Mouse (Mus musculus): ENCODE results near the gene 2310033P09Rik. TPM values are rescaled to one million over a fixed set of nuclear protein-coding genes. Genes with fewer than 3 reads are reported as not detected.

The 2310033P09Rik gene
- total and polyA plus RNA-seq, 2 experiments from 2014 or later, result 6.9 to 27.6 TPM

DNA sequence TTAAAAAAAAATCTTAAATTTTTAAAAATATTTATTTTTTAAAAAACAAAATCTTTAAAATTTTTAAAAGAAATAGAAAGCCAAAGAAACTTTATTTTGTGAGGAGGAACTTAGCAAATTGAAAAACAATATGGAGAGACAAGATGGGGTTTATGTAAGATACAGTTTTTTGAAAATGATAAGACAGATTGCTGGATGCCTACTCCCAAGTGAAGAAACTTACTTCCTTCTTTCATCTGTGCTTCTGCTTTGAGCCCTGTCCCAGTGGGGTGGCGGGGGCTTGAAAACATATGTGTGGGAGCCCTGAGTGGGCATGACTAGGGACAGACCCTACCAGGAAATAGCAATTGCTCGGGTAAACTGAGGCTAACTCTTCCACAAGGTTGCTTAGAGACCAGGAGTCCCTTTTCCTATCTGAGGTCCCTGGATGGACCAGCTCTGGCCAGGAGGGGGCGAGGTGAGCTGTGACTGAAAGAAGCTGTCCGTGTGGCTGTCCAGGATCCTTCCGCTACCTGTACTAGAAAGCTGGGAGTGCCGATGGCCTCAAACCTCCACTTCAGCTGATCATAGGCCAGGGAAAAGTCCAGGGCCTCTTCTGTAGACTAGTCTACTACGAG is 22.1 kb downstream of the 2310033P09Rik start:
- H3K9ac ChIP-seq, result no peak overlapping the region
- DNase-seq, result peak; percentile 42
- WGBS, result 20% methylated on average over 7 of the region's 7 CpGs

DNA sequence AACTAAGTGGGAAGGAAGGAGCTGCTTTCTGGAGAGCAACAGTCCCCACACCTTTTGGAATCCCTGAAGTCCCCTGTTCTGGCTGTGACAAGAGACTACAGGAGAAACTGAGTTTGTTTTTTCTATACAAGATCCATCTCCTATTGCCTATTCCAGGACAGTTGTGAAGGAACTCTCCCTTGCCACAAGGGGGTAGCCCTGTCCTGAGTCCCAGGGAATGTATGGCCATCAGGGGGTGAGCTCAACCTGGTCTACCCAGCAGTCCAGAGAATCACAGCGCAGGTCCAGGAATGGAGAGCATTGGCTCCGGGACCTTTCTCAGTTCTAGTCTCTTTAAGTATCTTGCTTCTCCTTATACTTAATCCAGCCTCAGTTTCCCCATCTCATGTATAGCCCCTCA is 24.7 kb downstream of the 2310033P09Rik start:
- no peaks in the 10 kb centered on the region for H3K36me3 ChIP-seq (ENCODE audit: insufficient read depth)
- H3K9ac ChIP-seq, result no peak overlapping the region
- TF ChIP-seq CTCF (IDR thresholded peaks at IDR 0.05; ENCODE audit: low read depth), result peak; percentile 31
- no peak overlapping the region for H3K4me2 ChIP-seq (ENCODE audit: low read depth)
- peaks cover 6% of the 10 kb centered on the region for H3K4me1 ChIP-seq (ENCODE audit: insufficient read depth)
- ATAC-seq, result no peak
- no peak for DNase-seq
- no peak overlapping the region for H3K27ac ChIP-seq (ENCODE audit: low read depth, low read length)
- 66% methylated on average over 2 of the region's 2 CpGs for WGBS
- no peaks in the 10 kb centered on the region for H3K9me3 ChIP-seq (ENCODE audit: low read length)
- H3K4me3 ChIP-seq (ENCODE audit: low read depth, low read length), result no peak overlapping the region
- no peaks in the 10 kb centered on the region for H3K27me3 ChIP-seq (ENCODE audit: insufficient read depth, low read length)

More for the DNA sequence above, 22.1 kb downstream of the 2310033P09Rik start:
- Histone ChIP-seq H3K27me3 (ENCODE audit: insufficient read depth, low read length) (no peaks in the 10 kb centered on the region), H3K36me3 (ENCODE audit: insufficient read depth) (no peaks in the 10 kb centered on the region), H3K9me3 (ENCODE audit: low read length) (no peaks in the 10 kb centered on the region), H3K4me3 (ENCODE audit: low read depth, low read length) (no peak overlapping the region), H3K27ac (ENCODE audit: low read depth, low read length) (no peak overlapping the region), H3K4me2 (ENCODE audit: low read depth) (no peak overlapping the region), H3K4me1 (ENCODE audit: insufficient read depth) (peaks cover 22% of the 10 kb centered on the region)
- TF ChIP-seq CTCF (IDR thresholded peaks at IDR 0.05; ENCODE audit: low read depth), result peak; percentile 73
- ATAC-seq, result no peak

DNA sequence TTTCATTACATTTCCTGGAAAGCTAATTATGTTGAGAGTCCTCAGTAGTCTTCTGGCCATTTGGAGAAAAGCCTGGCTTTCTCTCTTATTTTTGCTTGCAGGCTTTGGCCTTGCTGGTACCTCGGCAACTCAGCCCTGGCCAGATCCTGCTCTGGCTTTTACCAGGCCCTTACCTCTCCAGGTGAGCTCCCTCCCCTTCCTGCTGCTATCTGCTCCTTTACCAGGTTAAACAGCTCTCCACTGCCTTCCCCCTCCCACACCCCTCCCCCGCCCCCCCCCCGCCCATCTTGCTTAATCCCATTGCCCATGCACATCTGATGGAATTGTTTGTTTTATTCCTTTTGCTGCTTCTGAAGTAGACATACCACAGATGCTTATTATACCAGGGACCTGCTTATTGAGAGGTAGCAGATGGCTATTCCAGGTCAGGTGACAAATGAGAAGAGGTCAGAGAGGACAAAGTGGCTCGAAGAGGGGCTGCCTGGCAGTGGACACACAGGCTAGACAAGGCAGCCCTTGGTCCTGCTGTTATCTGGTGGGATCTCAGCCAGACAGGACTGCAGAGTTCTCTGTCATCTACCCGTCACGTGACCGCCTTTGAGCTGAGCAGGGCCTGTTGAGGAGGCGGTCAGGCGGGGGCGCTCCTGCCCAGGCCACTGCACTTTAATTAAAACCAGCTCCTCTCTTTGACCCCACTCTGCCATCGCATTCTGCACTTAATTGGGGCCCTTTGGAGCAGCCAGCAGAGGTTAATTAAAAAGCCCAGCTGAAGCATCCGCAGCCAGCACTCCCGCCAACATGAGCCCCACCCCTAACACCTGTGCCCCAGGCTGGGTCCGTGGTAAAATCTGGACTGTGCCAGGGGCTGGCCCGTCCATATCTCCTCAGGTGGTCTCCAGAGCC is 30.7 kb downstream of the 2310033P09Rik start:
- H3K9ac ChIP-seq, result no peak overlapping the region

DNA sequence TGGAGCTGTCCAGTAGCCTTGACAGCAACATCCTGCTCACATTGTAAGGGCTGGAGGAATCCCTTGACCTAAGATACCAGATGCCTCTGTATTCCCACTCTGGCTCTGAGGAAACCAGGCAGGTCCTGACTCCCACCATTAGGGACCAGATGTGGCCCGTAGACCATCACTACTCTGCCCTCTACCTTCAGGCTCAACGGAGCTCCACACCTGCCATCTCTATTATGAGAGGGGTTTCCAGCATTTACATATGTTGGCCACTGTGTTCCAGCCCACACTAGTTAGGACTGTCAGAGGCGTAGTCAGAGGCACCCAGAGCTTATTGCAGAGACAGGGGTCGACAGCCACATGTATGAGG is 31.3 kb downstream of the 2310033P09Rik start:
- Histone ChIP-seq H3K27me3 (ENCODE audit: insufficient read depth, low read length) (no peaks in the 10 kb centered on the region), H3K9me3 (ENCODE audit: low read length) (no peaks in the 10 kb centered on the region), H3K9ac (no peak overlapping the region), H3K4me2 (ENCODE audit: low read depth) (no peak overlapping the region), H3K27ac (ENCODE audit: low read depth, low read length) (no peak overlapping the region), H3K36me3 (ENCODE audit: insufficient read depth) (no peaks in the 10 kb centered on the region), H3K4me1 (ENCODE audit: insufficient read depth) (no peaks in the 10 kb centered on the region), H3K4me3 (ENCODE audit: low read depth, low read length) (no peak overlapping the region)
- no peak for ATAC-seq
- WGBS, result 61% methylated on average over 4 of the region's 4 CpGs
- no peak for TF ChIP-seq CTCF (IDR thresholded peaks at IDR 0.05; ENCODE audit: low read depth)
- DNase-seq, result no peak

More for the DNA sequence above, 30.7 kb downstream of the 2310033P09Rik start:
- TF ChIP-seq CTCF (IDR thresholded peaks at IDR 0.05; ENCODE audit: low read depth), result peak; percentile 55; the same call in 1 of the 2 replicates
- no peaks in the 10 kb centered on the region for H3K36me3 ChIP-seq (ENCODE audit: insufficient read depth)
- no peak overlapping the region for H3K27ac ChIP-seq (ENCODE audit: low read depth, low read length)
- DNase-seq (peak; percentile 47), ATAC-seq (peak; percentile 61)
- 3% methylated on average over 15 of the region's 15 CpGs for WGBS
- no peaks in the 10 kb centered on the region for H3K4me1 ChIP-seq (ENCODE audit: insufficient read depth)
- no peaks in the 10 kb centered on the region for H3K27me3 ChIP-seq (ENCODE audit: insufficient read depth, low read length)
- no peak overlapping the region for H3K4me2 ChIP-seq (ENCODE audit: low read depth)
- no peak overlapping the region for H3K4me3 ChIP-seq (ENCODE audit: low read depth, low read length)
- H3K9me3 ChIP-seq (ENCODE audit: low read length), result no peaks in the 10 kb centered on the region

DNA sequence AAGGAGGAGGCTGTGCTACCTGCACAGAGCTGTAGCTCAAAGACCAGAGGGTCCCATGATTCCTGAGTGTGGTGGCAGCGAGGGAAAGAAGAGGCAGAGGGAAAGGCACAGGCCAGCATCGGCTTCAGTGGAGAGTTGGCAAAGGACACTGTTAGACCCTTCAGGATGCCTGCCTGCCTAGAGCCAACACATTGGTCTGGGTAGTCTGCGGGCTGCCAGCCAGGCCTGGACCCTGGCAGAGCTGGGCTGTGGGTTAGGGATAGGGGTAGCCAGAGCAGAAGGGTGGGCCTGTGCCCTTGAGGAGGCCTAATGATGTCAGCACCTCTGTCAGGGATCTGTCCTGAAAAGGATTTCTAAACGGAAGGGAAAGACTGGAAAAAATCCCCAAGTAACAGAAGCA is 31.7 kb downstream of the 2310033P09Rik start:
- no peak for ATAC-seq
- no peak for TF ChIP-seq CTCF (IDR thresholded peaks at IDR 0.05; ENCODE audit: low read depth)
- Histone ChIP-seq H3K4me2 (ENCODE audit: low read depth) (no peak overlapping the region), H3K27ac (ENCODE audit: low read depth, low read length) (no peak overlapping the region), H3K27me3 (ENCODE audit: insufficient read depth, low read length) (no peaks in the 10 kb centered on the region), H3K9ac (no peak overlapping the region), H3K4me1 (ENCODE audit: insufficient read depth) (no peaks in the 10 kb centered on the region), H3K4me3 (ENCODE audit: low read depth, low read length) (no peak overlapping the region), H3K9me3 (ENCODE audit: low read length) (no peaks in the 10 kb centered on the region), H3K36me3 (ENCODE audit: insufficient read depth) (no peaks in the 10 kb centered on the region)
- WGBS, result 59% methylated on average over 4 of the region's 4 CpGs
- DNase-seq, result no peak

DNA sequence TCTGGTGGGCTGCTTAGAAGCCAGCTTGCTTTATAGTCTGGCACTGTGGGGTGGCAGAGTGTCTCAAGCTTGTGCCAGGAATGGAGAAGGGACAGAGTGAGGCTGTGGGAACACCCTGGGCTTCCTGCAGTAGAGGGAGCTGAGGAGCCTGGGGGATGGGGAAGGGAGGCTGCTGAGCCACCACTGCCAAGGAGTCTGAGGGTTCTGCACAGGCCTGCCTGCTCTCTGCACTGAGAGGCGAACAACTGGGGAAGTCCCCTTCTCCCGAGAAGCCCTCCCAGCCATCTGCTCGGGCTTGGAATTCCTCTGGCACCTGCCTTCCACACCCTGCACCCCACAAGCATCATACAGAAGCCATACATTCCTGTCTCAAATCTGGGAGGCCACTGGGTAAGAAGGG is 33.7 kb downstream of the 2310033P09Rik start:
- no peak overlapping the region for H3K4me3 ChIP-seq (ENCODE audit: low read depth, low read length)
- 33% methylated on average over 3 of the region's 3 CpGs for WGBS
- no peak overlapping the region for H3K9ac ChIP-seq
- no peaks in the 10 kb centered on the region for H3K9me3 ChIP-seq (ENCODE audit: low read length)
- H3K36me3 ChIP-seq (ENCODE audit: insufficient read depth), result no peaks in the 10 kb centered on the region
- no peaks in the 10 kb centered on the region for H3K27me3 ChIP-seq (ENCODE audit: insufficient read depth, low read length)
- no peak overlapping the region for H3K27ac ChIP-seq (ENCODE audit: low read depth, low read length)
- DNase-seq, result no peak
- peak; percentile 45 for ATAC-seq
- TF ChIP-seq CTCF (IDR thresholded peaks at IDR 0.05; ENCODE audit: low read depth), result no peak
- no peaks in the 10 kb centered on the region for H3K4me1 ChIP-seq (ENCODE audit: insufficient read depth)
- H3K4me2 ChIP-seq (ENCODE audit: low read depth), result no peak overlapping the region

DNA sequence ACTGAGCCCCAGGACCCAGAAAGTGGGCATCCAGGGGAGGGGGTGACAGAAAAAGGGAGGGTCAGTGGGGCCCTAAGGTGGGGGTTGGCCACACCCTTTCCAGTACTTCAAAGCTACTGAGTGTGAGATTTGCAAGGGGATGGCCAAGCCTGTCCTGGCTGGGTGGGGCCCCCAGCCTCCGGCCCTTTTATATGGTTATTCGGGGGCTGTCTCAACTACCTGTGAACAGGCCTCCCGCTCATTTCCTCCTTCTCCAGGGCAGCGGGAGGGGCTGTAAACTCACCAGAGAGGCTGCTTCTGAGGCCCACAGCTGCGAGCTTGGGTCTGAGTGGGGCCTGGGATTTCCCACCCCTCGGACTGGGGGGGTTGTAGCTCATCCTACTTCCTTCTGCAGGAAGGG is 35.7 kb downstream of the 2310033P09Rik start:
- ATAC-seq (no peak), DNase-seq (no peak)
- no peak for TF ChIP-seq CTCF (IDR thresholded peaks at IDR 0.05; ENCODE audit: low read depth)
- Histone ChIP-seq H3K9me3 (ENCODE audit: low read length) (no peaks in the 10 kb centered on the region), H3K4me3 (ENCODE audit: low read depth, low read length) (no peak overlapping the region), H3K9ac (no peak overlapping the region), H3K27me3 (ENCODE audit: insufficient read depth, low read length) (no peaks in the 10 kb centered on the region), H3K36me3 (ENCODE audit: insufficient read depth) (no peaks in the 10 kb centered on the region), H3K27ac (ENCODE audit: low read depth, low read length) (no peak overlapping the region), H3K4me1 (ENCODE audit: insufficient read depth) (no peaks in the 10 kb centered on the region), H3K4me2 (ENCODE audit: low read depth) (no peak overlapping the region)
- 56% methylated on average over 6 of the region's 6 CpGs for WGBS
